Mouse (Mus musculus) bone marrow, adult 2 months (tissue): ENCODE data around the gene S100a6.

Experiments
- CTCF ChIP-seq: fragments of 200-500 bp; IDR thresholded peaks from 2 replicates; pipeline ENCODE4 v1.5.1; 2011; ENCODE audit warnings: low read length, control low read depth; ENCODE audit not compliant: control insufficient read depth, insufficient read depth
- POLR2A ChIP-seq: fragments of 200-500 bp; IDR thresholded peaks from 2 replicates; pipeline ENCODE4 v1.6.1; 2011; ENCODE audit warnings: low read depth, mild to moderate bottlenecking, control low read depth, low read length, borderline replicate concordance; ENCODE audit not compliant: control insufficient read depth

DNA sequence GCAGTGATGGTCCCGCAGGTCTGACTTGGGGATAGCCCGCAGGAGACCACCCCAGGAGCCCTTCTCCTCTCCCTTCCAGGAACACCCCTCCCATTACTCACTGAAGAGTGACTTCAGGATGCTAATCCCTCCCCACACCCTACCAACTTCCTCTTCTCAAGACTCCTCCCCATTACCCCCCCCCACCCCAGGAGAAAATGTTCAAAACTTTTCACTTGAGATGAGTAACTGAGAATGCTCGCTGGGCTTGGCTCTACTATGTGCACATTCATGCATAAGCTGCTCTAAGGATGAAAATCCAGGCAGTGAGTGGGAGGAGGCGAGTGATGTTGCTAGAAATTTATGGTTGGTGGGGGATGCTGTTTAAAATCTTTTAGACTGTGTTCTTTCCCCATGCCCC lies 621 bp upstream of the S100a6 start:
- TF ChIP-seq CTCF, result no peak
- TF ChIP-seq POLR2A, result no peak
